Mouse (Mus musculus) small intestine, adult 10 weeks (tissue): Measurements from ENCODE around the gene Galnt5. TPM values are rescaled to one million over a fixed set of nuclear protein-coding genes. Genes with fewer than 3 reads are reported as not detected.

ENCODE experiments used
- polyA plus RNA-seq: library from polyadenylated mRNA; stranded (reverse); fragments of 350-450 nt; fragmentation: Illumina TruSeq; extraction: RNeasy Lipid Tissue Mini Kit (QIAGEN cat#74804); gene quantifications from one replicate; pipeline ENCODE4 v1.2.3, GENCODE M21; 2014; ENCODE audit warnings: low replicate concordance

The Galnt5 gene
- polyA plus RNA-seq: 5.6 TPM

DNA sequence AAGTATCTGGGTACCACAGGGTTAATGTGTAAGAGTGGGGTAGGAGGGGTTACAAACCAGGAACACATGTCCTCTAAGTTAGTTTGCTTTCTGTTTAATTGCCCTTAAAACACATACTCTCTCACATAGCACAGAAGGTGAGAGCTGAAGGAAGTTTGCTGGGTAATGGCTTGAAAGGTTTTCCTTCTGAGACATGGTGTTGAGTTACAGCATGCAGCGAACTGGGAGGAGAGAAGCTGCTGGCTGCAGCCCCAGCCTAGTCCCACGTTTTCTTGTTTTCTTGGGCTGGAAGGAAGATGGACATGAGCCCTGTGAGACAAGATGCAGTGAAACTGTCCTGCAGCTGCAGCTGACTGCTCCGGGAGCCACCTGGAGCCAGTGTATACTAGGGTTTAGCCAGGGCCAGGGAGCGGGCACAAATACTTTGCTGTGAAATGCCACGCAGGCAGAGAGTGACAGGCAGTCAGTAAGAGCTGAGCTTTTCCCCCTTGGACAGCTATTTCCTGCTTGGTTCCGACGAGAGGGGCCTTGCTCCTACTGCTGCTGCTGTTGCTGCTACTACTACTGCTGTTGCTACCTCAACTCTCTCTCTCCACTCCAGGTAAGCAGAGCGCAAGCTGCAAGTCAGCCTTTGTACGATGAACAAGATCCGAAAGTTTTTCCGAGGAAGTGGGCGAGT is at the start of gene Galnt5:
TSS of gene Galnt5 (plus strand) at position 133 of the 679 bp plus-strand sequence.

DNA sequence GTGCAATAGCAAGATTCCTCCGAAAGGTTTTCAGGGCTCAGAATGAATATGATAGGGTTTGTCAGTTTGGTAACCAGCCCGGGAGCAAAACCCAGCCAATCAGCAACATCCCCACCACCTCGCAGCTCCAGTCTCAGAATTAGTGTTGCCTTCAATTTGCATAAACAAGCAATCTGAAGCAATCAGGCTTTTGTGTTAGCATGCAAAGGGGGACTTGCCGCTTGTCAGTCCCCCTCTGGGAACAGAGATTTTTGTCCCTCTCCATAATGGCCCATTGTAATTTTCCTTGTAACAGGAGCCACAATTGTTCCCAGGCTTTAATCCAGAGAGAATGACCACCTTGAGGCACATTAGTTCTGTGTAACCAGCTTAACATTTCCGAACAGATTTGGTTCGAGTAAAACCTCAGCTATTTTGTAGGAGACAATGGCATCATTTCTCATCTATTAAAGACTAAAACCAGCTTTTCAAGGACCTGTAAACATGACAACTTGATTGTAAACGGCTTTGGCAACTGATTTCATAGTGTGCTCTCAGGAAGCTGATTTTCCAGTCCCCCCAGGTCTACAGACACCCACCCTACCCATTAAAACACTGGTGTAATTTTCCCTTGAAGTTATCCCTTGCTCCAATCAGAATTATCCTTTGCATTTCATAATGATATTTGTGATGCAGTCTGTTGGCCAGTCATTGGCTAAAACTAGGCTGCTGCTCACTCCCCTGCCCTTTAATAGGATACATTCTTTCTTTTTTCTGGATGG is 55.3 kb downstream of the Galnt5 start, which contains the start of gene Ermn:
TSS of gene Ermn (minus strand) at position 44 of the 761 bp plus-strand sequence.

Other genes starting within 250 kb of the Galnt5 start
- not detected for gene Ermn, start 55.0 kb downstream of the Galnt5 start, polyA plus RNA-seq
- gene Cytip, start 197.6 kb downstream of the Galnt5 start, polyA plus RNA-seq: 27.2 TPM